Mouse (Mus musculus) lung, adult 18-20 months (tissue): ENCODE measurements around the gene Rftn1.

Experiments
- DNase-seq, 2 experiments: peaks; one replicate each; pipeline ENCODE4 v3.0.0; 2022; ENCODE audit warnings: mixed read lengths in 2 of 2

Rftn1 gene

DNA sequence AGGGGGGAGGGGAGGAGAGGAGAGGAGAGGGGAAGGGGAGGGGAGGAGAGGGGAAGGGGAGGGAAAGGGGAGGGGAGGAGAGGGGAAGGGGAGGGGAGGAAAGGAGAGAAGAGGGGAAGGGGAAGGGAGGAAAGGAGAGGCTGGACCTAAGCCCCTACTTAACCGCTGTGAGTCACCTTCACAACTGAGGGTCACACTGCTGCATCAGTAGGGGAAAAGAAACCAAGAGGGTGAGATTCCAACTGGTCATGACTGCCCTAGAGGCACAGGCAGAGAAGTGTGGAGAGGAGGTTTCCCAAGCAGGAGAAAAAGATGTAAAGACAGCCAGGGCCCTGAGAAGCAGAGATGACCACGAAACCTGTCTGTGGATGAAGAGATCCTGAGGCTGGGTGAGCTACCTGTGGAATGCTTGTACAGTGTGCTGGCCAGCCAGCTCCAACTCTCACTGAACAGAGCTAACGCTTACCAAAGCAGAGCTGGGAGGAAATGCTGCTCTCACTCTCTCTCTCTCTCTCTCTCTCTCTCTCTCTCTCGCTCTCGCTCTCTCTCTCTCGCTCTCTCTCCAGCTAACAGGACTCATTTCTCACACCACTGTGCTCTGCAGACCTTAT is 19.4 kb downstream of the Rftn1 start:
- no peak for DNase-seq

DNA sequence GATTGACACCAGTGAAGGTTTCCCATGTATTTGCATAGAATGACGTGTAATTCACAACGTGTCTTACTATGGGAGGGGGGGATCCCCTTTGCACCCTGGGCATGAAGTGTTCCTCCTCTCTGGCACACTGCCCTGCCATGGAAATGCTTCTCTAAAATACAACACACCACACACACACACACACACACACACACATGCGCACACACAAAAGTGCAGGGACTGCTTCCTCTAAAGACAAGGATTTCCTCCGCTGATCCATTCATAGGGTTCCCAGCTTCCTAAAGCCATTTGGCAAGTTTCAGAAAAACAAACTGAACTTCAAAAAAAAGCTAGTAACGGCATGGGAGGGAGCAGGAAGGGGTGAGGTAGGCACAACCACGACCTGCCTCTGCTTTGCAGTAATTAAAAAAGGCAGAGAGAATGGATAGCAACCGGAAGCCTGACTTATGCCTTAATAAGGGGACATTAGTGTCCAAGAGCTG is 20.5 kb downstream of the Rftn1 start:
- DNase-seq, result peak; percentile 56 to 64

DNA sequence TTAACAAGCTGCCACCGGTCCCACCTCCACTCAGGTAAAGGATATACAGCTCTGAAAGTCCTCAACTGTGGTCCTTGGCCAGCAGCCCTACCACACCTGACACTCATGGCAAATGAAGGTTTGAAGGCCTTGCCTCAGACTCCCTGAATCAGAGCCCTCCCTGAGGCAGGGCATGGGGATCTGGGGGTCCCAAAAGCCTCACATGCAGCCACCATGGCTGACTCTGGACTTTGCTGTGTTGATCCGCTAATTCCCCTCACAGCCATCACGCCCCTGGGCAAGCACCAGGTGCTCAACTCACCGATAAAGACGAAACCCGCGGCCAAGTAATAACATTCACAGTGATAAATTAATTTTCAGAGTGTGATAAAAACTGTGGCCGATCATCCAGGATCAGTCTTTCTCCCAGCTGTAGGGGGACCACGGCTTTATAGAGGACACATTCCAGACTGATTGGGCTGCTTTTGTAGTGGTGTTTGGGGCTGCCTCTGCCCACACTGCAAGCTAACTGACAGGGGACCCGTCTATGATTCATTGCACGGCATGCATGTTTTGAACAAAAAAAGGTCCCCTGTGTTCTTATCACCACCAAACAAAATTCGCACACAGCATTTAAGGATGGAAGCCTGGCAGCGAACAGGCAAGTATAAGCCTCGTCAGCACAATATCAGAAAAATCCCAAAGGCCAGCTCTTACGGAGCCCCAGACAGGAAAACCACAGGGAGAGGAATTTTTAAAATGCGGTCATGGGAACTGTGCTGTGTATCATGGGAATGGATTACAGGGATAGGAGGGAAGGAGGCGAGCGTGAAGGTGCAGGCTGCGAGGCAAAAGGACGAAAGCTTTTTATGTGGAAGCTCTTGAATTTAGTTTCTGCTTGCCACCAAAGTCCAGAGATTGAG is 29.3 kb downstream of the Rftn1 start:
- no peak for DNase-seq

DNA sequence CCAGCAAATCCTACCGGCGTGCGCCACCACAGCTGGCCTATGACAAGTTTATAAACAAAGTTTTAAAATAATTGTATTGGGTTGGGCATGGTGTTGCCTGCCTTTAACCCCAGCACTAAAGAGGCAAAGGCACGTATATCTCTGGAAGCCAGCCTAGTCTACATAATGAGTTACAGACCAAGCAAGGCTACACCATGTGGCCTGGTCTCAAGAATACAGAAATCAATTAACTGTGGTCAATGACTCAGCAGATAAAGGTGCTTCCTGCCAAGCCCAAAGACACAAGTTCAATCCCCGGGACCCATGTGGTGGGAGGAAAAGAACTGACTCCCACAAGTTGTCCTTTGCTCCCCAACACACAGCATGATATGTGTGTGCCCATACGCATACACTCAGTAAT is 30.1 kb downstream of the Rftn1 start:
- no peak for DNase-seq

DNA sequence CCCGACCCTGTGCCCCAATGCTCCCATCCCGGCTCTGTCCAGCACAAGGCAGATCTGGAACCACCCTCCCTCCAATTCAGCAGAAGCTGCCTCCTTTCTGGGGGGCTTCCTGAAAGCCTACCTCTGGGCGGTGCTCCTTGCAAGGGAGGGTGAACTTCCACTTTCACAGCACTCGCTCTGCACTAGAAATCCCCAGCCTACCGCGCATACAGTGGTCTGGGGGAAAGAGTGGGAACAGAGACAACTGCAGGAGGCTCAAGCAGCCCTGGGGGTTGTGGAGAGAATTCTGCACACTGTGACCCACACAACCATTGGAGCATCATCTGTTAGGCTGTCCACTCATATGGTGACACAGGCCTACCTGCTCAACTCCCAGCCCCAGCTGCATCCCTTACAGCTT is 30.7 kb downstream of the Rftn1 start:
- DNase-seq, result no peak

DNA sequence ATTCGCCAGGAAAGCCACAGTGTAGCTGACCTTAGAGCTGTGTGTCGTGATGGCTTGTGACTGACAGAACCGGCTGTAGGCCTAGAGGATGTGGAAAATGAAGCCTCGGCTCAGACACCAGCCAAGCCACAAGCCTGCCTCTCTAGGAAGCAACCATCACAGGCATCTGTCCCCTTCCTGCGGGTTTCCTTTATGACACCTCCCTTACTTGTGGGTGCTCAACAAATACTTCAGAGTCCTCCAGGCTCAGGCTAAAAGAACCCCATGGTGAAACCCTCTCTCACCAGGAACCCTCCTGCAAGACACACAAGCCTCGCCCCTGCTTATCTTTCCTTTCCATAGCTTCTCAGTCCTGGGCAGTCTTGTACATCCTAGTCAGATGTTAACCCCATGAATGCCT is 31.9 kb downstream of the Rftn1 start:
- no peak for DNase-seq

DNA sequence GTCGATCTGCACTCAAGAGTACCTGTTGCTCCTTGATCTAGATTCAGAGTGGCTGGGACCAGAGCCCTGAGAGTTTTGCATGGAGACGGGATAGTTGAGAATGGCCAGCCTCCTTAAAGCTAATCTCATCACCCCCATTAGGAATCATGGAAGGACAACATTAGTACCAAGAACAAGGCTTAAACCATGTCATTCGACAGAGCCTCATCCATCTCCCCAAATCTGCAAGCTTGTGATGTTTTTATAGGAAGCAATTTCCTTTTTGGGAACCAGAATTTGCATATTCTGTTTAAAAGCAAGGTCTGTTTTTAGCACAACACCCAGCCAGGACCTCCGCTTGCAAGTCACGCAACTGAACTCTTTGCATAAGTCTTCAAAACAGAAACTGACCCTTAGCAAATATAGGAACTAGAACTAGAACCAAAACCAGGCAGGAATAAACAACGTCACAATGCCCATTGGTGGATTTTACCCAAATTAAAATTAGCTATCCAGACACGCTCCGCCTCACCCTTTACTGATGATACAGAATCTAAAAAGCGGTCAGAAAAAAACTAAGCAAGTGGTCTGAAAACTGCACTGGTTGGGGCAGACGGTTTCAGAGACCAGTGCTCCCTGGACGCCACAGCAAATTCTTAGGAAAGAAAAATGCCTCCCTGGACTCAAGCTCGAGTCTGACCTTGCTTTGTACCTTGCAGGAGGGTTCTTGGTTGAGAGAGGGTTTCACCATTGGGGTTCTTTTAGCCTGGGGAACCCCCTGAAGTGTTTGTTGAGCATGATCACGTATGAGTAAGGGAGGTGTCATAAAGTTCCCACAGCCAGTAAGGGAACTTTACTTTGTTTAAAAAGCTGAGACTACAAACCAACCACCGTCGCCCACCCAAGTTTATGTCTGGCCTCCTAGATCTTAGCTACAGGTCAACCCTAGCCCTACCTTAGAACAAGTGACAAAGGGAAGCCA is 33.0 kb downstream of the Rftn1 start:
- no peak for DNase-seq

DNA sequence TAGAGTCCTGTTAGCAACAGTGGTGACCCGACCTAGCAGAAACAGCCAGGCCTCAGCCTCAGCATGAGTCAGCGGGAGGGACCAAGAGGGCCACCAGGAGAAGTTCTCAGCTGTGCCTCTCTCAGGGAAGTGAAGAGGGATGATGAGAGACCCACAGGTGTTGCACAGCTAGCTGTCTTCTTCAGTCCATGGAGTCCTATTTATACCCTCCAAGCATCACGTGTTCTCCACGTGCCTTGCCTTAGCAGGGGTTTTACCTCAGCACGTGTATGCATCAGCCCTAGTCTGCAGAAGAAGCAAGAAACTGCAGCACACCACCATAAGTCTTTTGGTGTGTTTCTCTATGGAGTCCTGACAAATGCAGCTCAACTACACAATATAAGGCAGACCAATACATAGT is 38.4 kb downstream of the Rftn1 start:
- no peak for DNase-seq

DNA sequence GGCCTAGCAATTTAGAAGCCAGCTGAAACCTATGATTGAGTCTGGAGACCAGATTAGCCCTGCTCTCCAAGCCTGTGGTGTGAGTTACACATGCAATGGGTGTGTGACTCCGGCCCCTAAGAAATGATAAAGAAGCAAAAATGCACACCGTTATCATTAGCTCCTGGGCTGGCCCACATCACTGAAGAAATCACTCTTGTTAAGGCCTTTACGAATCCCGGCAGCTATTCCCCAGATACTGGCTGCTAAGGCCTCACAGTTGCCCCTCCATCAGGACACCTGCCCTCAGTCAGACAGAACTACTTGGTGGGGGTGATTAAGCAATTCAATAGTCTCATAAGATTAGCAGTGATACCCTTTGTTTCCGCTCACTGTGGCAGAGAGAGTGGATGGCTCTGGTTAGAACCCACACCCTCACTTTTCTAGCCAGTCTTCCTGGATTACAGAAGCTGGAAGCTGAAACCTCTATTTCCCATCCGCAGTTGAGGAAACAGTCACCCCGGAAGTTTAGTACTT is 39.2 kb downstream of the Rftn1 start:
- no peak for DNase-seq

DNA sequence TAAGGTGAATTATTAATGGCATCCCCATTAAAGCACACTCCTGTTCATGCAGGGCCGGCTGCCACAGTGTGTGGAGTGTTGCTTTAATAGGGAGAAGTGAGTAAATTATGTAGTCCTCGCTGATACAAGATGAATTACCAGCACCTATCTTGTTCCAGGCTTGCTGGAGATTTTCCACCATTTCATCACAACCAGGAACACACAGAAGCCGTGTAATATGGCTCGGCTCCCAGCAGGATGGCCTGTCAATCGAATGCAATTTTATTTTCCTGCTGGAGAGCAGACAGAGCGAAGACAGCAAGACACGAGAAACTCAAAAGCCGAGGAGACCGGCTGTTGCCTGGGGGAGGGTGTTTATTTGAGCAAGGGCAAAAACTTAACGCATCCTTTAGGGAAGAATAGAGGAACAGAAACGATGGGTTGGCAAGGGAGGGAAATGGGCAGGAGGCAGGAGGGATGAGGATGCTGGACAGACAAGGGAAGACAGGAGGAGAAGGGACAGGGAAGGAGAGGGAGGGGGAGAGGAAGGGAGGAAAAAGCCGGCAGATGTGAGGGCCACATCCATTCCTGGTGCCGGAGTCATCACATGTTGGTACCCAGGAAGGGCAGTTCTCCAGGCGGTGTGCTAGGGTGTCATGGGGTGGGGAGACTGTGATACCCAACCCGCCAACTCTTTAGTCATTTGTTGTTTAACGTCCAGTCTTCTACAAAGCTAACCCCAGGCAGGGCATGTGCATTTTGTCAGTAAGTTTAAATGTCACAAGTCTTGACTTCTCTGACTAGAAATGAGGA is 39.9 kb downstream of the Rftn1 start:
- DNase-seq, result no peak

DNA sequence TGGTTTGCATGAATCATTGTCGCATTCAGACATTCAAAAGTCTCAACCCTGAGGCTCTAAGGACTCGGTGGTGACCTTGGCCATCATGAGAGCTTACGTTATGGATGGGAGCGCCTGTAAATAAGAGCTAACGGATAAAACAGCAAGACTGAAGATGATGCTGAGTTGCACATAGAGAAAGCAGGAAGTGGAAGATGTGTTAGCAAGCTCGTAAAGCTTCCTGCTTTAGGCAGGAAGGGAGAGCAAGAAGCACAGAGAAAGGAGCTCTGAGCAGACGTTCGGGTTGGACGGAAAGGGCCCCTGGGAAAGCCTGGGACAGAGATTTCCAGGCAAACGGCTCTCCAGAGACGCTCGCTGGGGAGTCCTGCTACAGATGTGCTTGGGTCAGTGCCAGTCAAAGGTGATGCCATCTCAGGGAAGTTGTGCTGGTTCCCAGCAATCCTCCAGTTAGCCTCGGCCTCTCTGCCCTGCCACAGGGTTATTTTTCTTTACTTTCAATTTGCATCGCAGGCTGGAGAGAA is 40.7 kb downstream of the Rftn1 start:
- no peak for DNase-seq

DNA sequence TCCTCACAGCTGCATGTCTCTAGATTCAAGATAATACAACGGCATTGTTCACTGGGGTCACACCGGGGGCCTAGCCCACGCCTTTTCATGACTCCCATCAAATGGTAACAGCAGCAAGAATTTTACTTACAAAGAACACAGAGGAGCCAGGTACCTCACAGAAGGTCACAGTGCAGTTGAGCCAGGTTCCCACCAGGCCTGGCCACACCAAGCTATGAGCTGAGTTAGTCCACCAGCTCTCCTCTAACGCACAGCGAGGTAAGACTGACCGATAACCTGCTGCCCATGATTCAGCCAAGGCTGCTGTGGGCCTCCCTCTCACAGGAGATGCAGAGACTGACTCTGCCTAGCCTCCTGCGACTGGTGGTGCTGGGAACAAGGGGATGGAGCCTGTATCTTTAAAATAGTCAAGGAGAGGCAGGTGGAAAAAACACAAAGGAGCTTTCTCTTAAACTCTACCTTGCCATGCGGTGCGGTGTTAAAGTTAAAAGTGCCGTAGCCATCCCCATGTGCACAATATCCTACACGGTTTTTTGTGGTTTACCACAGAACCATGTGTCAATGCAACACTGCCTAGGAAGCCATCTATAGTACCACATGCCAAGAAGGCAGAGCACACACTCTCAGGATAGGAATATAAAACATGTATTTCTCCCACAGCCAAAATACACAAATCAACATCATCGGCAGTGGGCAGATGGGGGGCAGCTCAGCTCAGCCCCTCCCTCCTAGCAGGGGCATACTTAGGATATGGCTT is 42.5 kb downstream of the Rftn1 start:
- peak in 1 of 2 experiments; percentile 27 for DNase-seq

DNA sequence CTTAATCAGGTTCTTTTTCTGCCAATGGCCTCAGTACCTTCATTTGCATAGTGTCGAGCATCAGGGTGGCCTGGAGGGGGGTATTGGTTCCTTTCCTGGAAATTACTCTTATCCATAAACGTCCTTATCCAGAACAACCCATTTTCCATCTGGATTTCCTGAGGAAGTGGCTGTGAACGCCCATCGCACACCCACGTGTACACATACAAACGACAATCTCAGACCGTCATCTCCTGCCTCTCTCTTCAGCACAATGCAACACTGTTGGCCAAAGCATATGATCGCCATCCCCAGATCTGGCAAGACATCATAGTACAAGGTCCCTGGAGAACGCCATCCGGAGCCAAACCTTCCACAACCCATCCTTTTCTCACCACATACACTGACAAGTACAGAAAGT is 47.1 kb downstream of the Rftn1 start:
- peak; percentile 59 to 70 for DNase-seq

DNA sequence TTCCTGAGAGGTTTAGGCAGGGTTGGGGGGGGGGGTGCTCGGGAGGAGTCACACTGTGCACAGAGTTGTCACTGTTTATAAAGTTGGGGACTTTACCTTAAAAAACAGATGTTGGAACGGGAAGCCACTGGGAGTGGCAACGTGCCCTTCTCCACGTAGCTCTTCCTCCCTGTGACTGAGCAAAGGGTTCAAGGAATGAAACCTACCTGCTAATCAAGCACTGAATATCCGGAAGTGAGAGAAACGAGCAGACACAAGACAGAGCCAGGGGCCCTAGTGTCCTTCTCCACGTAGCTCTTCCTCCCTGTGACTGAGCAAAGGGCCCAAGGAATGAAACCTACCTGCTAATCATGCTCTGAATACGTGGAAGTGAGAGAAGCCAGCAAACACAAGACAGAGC is 47.9 kb downstream of the Rftn1 start:
- no peak for DNase-seq

DNA sequence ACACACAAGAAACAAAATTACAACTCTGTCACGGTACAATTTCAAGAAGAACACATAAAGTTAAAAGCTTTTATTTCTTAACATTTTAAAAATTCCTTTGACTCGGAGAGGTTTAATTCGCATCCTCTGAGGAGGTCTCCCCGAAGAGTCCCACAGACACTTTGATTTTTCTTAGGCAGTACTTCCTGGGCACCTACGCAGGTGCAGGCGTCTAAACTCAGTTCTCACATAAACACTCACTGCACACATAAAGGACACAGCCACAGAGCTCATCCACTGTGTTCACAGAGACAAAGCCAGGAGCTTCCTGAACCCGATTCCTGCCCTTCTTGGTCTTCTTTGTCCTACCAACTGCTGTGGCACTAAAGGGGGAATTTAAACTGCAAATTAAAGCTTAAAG is 48.3 kb downstream of the Rftn1 start:
- no peak for DNase-seq

DNA sequence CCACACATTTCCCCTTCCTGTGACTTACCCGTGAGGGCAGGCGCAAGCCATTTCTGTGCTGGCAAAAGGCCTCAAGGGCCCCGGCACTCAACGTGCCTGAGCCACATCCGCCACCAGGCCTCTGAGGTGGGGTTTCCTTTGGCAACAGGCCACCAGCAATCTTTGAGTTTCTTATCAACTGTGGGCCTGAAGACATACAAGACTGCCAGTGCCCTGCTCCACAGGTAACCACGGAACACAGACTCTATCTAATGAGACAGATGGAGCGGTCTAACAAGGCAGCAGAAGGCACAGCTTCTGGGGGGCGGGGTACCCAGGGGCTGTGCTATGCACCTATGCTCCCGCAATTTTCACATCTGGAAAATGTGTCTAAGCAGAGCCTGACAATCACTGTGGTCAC is 54.4 kb downstream of the Rftn1 start:
- peak; percentile 75 to 82 for DNase-seq

DNA sequence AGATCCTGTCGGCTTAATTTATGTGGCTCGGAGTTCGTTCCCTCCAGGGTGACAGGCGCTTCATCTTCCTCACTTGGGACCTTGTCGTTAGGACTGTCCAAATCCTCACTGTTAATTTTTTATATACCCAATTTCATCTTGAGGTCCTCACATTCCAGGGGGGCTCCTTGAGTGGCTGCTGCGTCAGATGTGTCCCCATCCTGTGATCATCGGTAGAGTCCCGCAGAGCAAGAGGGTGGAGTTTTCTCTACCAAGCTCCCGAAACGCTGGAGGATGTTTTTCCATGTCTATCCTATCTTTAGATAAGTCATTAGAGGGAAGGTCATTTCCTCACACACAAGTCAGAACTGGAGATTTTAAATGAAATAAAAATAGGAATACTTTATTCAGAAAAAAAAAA is 55.0 kb downstream of the Rftn1 start:
- no peak for DNase-seq

DNA sequence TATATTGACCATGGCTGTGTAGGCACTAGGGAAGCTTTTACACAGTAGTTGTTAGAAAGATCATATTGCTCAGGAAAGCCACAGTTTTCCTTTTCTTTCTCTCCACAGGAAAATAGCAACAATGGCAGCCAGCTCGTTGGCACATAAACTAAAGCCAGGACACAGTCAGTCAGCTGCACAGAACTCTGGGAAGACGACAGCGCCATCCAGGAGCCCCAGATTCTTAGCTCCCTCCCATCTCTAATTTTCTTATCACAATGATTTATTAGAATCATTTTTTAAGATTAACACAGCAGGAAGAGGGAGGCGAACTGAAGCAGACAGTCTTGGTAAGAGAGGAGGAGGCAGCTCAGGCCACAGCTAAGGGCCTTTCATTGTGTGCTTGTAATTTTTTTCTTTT is 58.8 kb downstream of the Rftn1 start:
- no peak for DNase-seq

DNA sequence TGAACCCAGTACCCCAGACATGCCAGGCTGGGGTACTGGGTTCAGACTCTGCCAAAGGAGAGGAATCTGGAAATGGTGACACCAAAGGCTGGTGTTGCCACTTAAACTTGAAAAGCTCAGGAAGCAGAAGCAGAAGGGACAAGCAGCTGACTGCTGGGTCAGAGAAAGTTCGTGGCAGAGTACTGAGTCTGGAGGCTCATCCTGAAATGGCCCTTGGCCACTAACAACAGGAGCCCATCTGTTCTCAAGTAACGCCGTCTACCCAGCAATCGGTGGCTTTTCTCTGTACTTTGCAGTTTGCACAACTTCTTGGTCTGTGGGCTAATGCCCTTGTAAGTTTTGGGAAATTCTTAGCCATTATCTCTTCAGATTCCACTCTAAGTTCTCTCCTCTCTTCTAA is 60.1 kb downstream of the Rftn1 start:
- DNase-seq, result no peak

DNA sequence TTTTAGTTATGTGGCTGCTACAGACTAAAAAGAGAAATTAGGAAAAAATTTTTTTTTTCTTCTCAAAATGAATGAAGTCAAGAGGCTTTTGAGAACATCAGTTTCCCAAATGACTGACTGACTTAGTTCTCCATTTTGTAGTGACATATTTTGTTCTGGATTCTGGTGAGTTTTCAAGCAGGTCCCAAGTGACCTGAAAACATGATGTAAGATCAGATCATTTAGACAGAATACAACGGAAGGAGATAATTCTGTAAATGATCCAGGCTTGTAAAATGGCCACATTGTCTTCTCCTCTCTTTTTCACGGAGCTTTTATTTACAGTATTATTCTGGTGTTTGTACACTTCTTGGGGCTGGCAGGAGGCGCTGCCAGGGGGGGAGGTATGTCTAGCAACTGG is 62.1 kb downstream of the Rftn1 start:
- DNase-seq, result no peak
